Mouse (Mus musculus) naive thymus-derived CD4-positive, alpha-beta T cell, adult 2 months (primary cell): Measurements from ENCODE around the gene Gm13723.

Experiments
- DNase-seq: peaks from one replicate; pipeline ENCODE4 v3.0.0-alpha.2; 2011; ENCODE audit warnings: low read depth

The Gm13723 gene

DNA sequence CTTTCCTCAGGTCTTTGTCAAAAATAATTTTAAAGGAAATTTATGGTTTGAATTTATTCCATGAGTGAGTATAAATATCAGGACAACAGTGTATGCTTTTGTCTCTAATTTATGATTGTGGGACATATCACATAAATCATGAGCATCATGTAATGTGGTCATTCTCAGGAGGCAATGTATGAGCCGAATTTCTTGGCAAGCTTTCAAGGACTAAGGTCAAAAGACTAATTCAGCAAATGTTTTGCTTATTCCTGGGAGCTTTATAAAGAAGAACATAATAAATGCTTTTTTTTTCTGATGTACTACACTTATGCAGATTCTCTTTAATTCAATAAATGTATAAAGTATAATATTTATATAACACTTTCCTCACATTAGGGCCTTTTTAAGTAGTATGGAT, at the start of gene Gm13723:
TSS of gene Gm13723 (minus strand) at position 101 of the 400 bp plus-strand sequence.
- no peak for DNase-seq

DNA sequence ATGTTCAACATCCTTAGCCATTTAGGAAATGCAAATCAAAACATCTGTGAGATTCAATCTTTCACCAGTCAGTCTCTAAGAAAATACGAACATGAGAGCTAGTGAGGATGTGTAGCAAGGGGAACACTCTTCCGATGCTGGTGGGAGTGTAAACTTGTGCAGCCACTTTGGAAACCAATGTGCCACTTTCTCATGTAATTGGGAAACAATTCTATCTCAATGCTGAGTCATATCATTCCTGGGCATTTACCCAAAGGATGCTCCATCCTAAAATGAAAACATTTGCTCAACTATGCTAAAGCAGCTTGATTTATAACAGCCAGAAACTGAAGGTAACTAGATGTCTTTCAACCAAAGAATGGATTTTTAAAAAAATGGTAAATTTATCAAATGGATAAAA, 31.0 kb upstream of the Gm13723 start:
- DNase-seq = no peak

DNA sequence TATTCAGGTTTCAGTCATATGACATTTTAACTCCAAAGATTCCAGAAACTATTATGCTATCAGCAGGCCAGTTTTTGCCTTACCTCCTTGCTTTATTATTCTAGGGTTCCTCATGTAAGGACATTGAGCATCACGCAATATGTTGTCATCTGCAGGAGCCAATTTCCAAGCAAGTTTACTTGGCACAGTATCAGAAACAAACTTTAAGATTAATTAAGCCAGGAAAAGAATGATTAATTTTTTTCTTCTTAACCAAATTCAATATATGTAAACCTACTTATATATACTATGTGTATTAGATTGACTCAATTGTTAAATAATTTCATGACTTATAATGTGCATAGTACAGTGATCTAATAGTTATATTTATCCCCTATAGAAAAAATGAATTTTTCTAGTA, 17.5 kb upstream of the Gm13723 start, which contains the start of gene Olfr1097:
TSS of gene Olfr1097 (minus strand) at position 101 of the 400 bp plus-strand sequence.
- DNase-seq = no peak

DNA sequence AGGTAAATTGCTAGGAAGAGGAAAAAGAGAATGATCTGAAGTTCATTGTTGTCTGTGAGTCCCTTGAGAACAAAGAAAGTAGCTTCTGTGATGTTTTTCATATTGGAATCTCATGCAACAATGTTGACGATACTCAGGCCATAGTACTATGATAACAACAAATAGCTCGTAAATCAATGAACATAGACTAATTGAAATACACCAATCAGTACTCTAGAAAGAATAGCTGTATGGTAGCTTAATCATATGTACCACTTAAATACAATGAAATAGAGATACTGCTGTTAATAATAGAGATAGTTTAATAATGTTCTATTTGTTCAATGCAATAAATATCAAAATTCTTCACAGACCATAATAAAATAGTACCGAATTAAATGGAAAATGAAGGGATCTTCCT, 23.0 kb downstream of the Gm13723 start, which contains the start of gene Olfr1095:
TSS of gene Olfr1095 (minus strand) at position 101 of the 400 bp plus-strand sequence.
- no peak for DNase-seq

DNA sequence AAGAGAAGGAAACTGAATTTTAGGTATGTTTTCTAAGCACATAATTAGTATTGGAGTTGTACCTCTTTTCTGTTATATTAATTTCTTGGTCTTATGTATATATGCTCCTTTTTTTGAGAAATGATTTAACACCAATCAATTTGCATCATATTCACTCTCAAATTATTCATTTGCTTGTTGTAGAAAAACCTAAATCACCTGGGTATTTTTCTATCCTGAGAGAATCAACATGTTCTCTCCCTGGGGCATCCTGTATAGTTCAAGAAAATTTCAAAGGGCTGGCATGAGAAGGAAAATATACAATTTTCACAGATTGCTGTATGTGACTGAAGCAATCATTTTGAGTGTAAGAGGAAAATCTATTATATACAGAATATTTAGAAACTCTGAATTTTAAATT, 50.2 kb downstream of the Gm13723 start, which contains the start of gene Olfr1094:
TSS of gene Olfr1094 (plus strand) at position 301 of the 400 bp plus-strand sequence.
- DNase-seq = no peak
